Mouse (Mus musculus) lung, embryonic 15.5 days (tissue): ENCODE results near the gene Olfr194. TPM values are rescaled to one million over a fixed set of nuclear protein-coding genes. Genes with fewer than 3 reads are reported as not detected.
"Not testable (repeated sequence)": the region's sequence is repeated elsewhere in the genome, so short reads cannot be mapped to it uniquely, and the experiment has no call there.

ENCODE experiments used
- ATAC-seq: fragments of 200-750 bp; cut with Nextera tagmentation; 2 replicates; pipeline ENCODE4 v1.8.0; 2017; ENCODE audit warnings: moderate number of reproducible peaks, borderline replicate concordance; ENCODE audit not compliant: low FRiP score, low TSS enrichment; ENCODE audit errors: extremely low read depth
- H3K27ac ChIP-seq: fragments of 300-500 bp; sonication (generic); 2 replicates; pipeline ENCODE4 v1.5.1; 2015; ENCODE audit warnings: moderate library complexity, mild to moderate bottlenecking, inconsistent platforms
- H3K27me3 ChIP-seq: fragments of 300-500 bp; sonication (generic); 2 replicates; pipeline ENCODE4 v1.6.1; 2015; ENCODE audit warnings: inconsistent platforms
- H3K36me3 ChIP-seq: fragments of 300-500 bp; sonication (generic); 2 replicates; pipeline ENCODE4 v1.6.1; 2015; ENCODE audit warnings: inconsistent platforms
- H3K4me1 ChIP-seq: fragments of 300-500 bp; sonication (generic); 2 replicates; pipeline ENCODE4 v1.6.1; 2015; ENCODE audit warnings: inconsistent platforms
- H3K4me2 ChIP-seq: fragments of 300-500 bp; sonication (generic); 2 replicates; pipeline ENCODE4 v1.6.1; 2015; ENCODE audit warnings: inconsistent platforms, mild to moderate bottlenecking, moderate library complexity
- H3K4me3 ChIP-seq: fragments of 300-500 bp; sonication (generic); 2 replicates; pipeline ENCODE4 v1.5.1; 2015; ENCODE audit warnings: mild to moderate bottlenecking, inconsistent platforms
- H3K9ac ChIP-seq: fragments of 300-500 bp; sonication (generic); 2 replicates; pipeline ENCODE4 v1.6.1; 2015; ENCODE audit warnings: inconsistent platforms
- H3K9me3 ChIP-seq: fragments of 300-500 bp; sonication (generic); 2 replicates; pipeline ENCODE4 v1.6.1; 2016; ENCODE audit warnings: inconsistent platforms
- WGBS: fragments of 180-500 bp; shearing (Covaris S2); methylation state at CpG from one replicate; pipeline ENCODE4 v1.1.7; 2015; 5-methylcytosine and 5-hydroxymethylcytosine counted together
- polyA plus RNA-seq: library from polyadenylated mRNA; unstranded; fragments of >200 nt; fragmentation: Nextera tagmentation; extraction: Ambion mirVana; gene quantifications from 2 replicates; pipeline ENCODE4 v1.2.1, GENCODE M21; 2015

The Olfr194 gene
- polyA plus RNA-seq = not detected in 2 replicates

DNA sequence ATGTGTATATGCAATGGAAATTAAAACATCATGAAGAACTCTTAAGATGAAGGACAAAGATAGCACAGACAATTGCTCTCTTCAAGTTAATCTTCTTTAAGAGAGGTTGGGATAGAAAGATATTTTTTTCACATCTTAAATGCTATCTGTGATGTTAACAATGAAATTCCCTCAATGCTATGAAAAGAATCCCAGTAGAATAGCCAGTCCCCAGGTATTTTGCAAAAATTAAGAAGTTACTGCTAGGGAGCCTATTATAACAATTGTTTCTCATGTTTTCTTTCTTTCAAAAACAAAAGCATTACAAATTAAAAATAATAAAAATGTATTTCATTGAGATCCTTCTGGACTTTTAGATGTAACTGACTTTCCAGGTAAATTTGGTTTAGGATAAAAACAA is at the start of gene Olfr194:
TSS of gene Olfr194 (minus strand) at position 101 of the 400 bp plus-strand sequence.
- Histone ChIP-seq H3K9ac (no peak within 1 kb of the TSS), H3K4me1 (no peaks in the 10 kb centered on the region), H3K27ac (no peak within 1 kb of the TSS), H3K4me2 (no peak within 1 kb of the TSS), H3K9me3 (no peaks in the 10 kb centered on the region), H3K4me3 (no peak within 1 kb of the TSS), H3K36me3 (no peaks in the 10 kb centered on the region), H3K27me3 (no peaks in the 10 kb centered on the region)
- ATAC-seq = no peak

DNA sequence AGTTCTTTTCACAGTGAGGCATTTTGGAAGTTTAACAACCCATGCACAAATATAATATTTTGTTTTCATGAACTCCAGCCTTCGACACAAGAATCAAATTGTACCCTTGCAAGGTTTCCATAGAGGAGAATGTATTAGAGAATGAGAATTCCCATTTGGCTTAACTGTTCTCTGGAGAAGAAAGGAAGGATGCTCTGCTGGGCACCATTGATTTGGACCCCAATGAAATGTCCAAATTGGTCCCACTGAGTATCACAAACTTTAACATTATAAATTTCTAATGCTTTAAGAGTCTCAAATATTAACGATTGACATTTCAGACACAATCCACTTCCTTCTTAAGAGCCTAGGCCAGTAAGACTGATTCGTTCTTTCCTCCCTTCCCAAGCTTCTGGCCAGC is 49.5 kb upstream of the Olfr194 start, which contains the start of gene Olfr196:
TSS of gene Olfr196 (minus strand) at position 101 of the 400 bp plus-strand sequence.
- Histone ChIP-seq H3K9me3 (no peaks in the 10 kb centered on the region), H3K9ac (no peak within 1 kb of the TSS), H3K27me3 (no peaks in the 10 kb centered on the region), H3K4me1 (no peaks in the 10 kb centered on the region), H3K27ac (no peak within 1 kb of the TSS), H3K4me3 (no peak within 1 kb of the TSS), H3K4me2 (no peak within 1 kb of the TSS), H3K36me3 (no peaks in the 10 kb centered on the region)
- no peak for ATAC-seq
- WGBS = 69% methylated on average over 3 of the region's 3 CpGs

GRCm38 (mm10) chr16:59151996-59152395 is 31.1 kb upstream of the Olfr194 start:
- no peak for ATAC-seq
- Histone ChIP-seq H3K27me3 (no peaks in the 10 kb centered on the region), H3K4me2 (no peak overlapping the region), H3K9ac (no peak overlapping the region), H3K9me3 (no peaks in the 10 kb centered on the region), H3K36me3 (no peaks in the 10 kb centered on the region), H3K4me1 (no peaks in the 10 kb centered on the region), H3K4me3 (no peak overlapping the region), H3K27ac (no peak overlapping the region)
- 80% methylated on average over 2 of the region's 2 CpGs for WGBS

GRCm38 (mm10) chr16:59146746-59147145 is 25.9 kb upstream of the Olfr194 start, which contains the start of gene Olfr195:
TSS of gene Olfr195 (plus strand) at chr16:59147046.
- Histone ChIP-seq H3K9ac (no peak within 1 kb of the TSS), H3K9me3 (no peaks in the 10 kb centered on the region), H3K4me2 (no peak within 1 kb of the TSS), H3K27ac (no peak within 1 kb of the TSS), H3K4me3 (no peak within 1 kb of the TSS), H3K36me3 (no peaks in the 10 kb centered on the region), H3K27me3 (no peaks in the 10 kb centered on the region), H3K4me1 (no peaks in the 10 kb centered on the region)
- no peak for ATAC-seq
- WGBS = 90% methylated on average over 1 of the region's 1 CpGs

GRCm38 (mm10) chr16:59141105-59141504 is 20.2 kb upstream of the Olfr194 start:
- Histone ChIP-seq H3K27me3 (no peaks in the 10 kb centered on the region), H3K9ac (no peak overlapping the region), H3K36me3 (no peaks in the 10 kb centered on the region), H3K9me3 (no peaks in the 10 kb centered on the region), H3K4me3 (no peak overlapping the region), H3K27ac (no peak overlapping the region), H3K4me1 (no peaks in the 10 kb centered on the region), H3K4me2 (no peak overlapping the region)
- ATAC-seq = no peak; the same call in 1 of the 2 replicates

DNA sequence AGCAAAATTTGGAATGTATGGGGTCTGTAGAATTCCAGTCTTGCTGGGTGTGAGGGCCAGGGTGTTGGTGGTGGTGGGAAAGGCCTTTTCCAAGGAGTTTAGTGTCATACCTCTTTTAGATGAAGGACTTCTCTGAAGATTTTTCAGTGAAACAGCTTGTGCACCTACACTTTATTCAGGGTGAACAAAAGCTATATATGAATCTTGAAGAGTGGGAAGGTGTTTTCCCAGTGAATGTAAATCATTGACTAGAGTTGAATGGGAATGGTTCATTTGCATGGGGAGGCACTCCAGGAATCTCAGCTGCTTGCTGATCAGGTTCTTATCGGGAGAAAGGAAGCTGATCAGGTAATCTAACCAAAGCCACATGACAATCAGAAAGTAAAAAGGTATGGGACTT is 9.9 kb upstream of the Olfr194 start:
- no peak overlapping the region for H3K9ac ChIP-seq
- no peaks in the 10 kb centered on the region for H3K27me3 ChIP-seq
- WGBS = 55% methylated on average over 1 of the region's 1 CpGs
- no peaks in the 10 kb centered on the region for H3K36me3 ChIP-seq
- ATAC-seq = no peak
- no peak overlapping the region for H3K27ac ChIP-seq
- no peaks in the 10 kb centered on the region for H3K4me1 ChIP-seq
- H3K4me3 ChIP-seq = no peak overlapping the region
- no peak overlapping the region for H3K4me2 ChIP-seq
- H3K9me3 ChIP-seq = no peaks in the 10 kb centered on the region

GRCm38 (mm10) chr16:59111781-59112180 is 9.1 kb downstream of the Olfr194 start, which contains the start of gene Olfr193:
TSS of gene Olfr193 (minus strand) at chr16:59111881.
- no peaks in the 10 kb centered on the region for H3K27me3 ChIP-seq
- no peaks in the 10 kb centered on the region for H3K36me3 ChIP-seq
- no peak within 1 kb of the TSS for H3K27ac ChIP-seq
- no peaks in the 10 kb centered on the region for H3K9me3 ChIP-seq
- H3K4me3 ChIP-seq = no peak within 1 kb of the TSS
- ATAC-seq = no peak
- 70% methylated on average over 1 of the region's 1 CpGs for WGBS
- no peak within 1 kb of the TSS for H3K9ac ChIP-seq
- no peak within 1 kb of the TSS for H3K4me2 ChIP-seq
- no peaks in the 10 kb centered on the region for H3K4me1 ChIP-seq

DNA sequence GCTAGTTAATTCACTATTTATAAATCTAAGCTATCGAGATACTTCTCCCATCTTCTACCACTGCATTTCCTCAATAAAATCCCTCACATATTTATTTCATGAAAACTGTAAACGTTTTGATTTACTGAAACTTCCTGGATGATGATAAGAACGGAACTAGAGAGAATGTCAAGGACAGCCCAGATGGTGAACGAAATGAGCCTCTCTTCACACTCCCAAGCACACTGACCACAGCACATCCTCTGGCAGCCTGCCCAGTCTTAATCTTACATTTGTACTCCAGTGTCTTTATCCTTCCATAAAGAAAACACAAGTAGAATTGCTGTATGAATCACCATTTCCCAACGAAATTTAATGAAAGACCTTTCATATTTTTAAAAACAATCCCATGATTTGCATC is 12.3 kb downstream of the Olfr194 start:
- not testable (repeated sequence) for H3K36me3 ChIP-seq, H3K4me1 ChIP-seq, ATAC-seq, H3K9ac ChIP-seq, H3K27ac ChIP-seq, H3K27me3 ChIP-seq, H3K9me3 ChIP-seq, H3K4me2 ChIP-seq, H3K4me3 ChIP-seq
- 26% methylated on average over 5 of the region's 5 CpGs for WGBS

GRCm38 (mm10) chr16:59105312-59105711 is 15.6 kb downstream of the Olfr194 start:
- ATAC-seq = no peak
- no peak overlapping the region for H3K4me2 ChIP-seq
- no peaks in the 10 kb centered on the region for H3K27me3 ChIP-seq
- no peak overlapping the region for H3K4me3 ChIP-seq
- H3K4me1 ChIP-seq = no peaks in the 10 kb centered on the region
- no peaks in the 10 kb centered on the region for H3K9me3 ChIP-seq
- no peak overlapping the region for H3K9ac ChIP-seq
- 65% methylated on average over 2 of the region's 2 CpGs for WGBS
- no peaks in the 10 kb centered on the region for H3K36me3 ChIP-seq
- H3K27ac ChIP-seq = no peak overlapping the region

DNA sequence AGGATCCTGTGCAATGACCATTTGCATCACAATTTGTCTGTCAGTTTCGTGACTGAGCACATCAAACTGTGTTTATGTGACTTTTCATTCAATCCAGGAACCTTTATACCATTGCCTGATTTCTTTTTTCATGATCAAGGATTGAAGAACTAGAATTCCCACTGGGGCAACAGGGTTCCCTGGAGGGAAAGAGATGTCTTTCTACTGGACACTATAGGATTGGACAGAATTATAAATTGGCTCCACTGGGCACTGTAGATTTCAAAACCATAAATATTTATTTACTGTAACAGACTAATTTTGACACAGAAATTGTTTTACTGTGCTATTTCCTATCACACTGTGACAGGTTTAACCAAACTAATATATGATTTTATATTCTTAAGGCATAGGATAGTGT is 31.1 kb downstream of the Olfr194 start, which contains the start of gene Olfr191:
TSS of gene Olfr191 (minus strand) at position 101 of the 400 bp plus-strand sequence.
- not testable (repeated sequence) for ATAC-seq, H3K27me3 ChIP-seq, H3K27ac ChIP-seq, H3K9ac ChIP-seq, H3K4me2 ChIP-seq, H3K4me1 ChIP-seq, H3K9me3 ChIP-seq, H3K4me3 ChIP-seq, H3K36me3 ChIP-seq
- 42% methylated on average over 1 of the region's 1 CpGs for WGBS

GRCm38 (mm10) chr16:59081113-59081512 is 39.8 kb downstream of the Olfr194 start:
- H3K4me2 ChIP-seq, H3K4me1 ChIP-seq, H3K4me3 ChIP-seq, H3K27me3 ChIP-seq, H3K9me3 ChIP-seq, ATAC-seq, H3K27ac ChIP-seq, H3K36me3 ChIP-seq, H3K9ac ChIP-seq: not testable (repeated sequence)
- 66% methylated on average over 2 of the region's 2 CpGs for WGBS

DNA sequence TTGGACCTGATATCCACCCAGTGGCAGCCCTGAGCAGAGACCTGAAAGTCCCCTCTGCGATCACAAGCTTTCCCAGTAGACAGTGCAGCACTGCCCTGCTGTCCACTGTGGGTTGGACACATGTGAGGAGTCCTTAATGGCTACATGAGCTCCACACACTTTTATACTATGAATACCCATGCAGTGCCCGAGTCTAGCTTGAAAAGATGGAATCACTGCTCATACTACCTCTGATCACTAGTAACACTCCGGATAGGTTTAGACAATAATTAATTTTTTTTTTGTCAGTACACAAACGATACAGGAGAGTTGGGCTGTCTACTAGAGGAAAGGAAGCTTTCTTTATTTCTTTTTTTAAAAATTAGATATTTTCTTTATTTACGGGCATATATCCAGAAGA is 43.0 kb downstream of the Olfr194 start, which contains the start of gene Olfr190:
TSS of gene Olfr190 (minus strand) at position 101 of the 400 bp plus-strand sequence.
- Histone ChIP-seq H3K27me3 (no peaks in the 10 kb centered on the region), H3K4me2 (no peak within 1 kb of the TSS), H3K9ac (no peak within 1 kb of the TSS), H3K4me1 (no peaks in the 10 kb centered on the region), H3K4me3 (no peak within 1 kb of the TSS), H3K9me3 (no peaks in the 10 kb centered on the region), H3K27ac (no peak within 1 kb of the TSS), H3K36me3 (no peaks in the 10 kb centered on the region)
- ATAC-seq = no peak
- WGBS = 83% methylated on average over 5 of the region's 5 CpGs

DNA sequence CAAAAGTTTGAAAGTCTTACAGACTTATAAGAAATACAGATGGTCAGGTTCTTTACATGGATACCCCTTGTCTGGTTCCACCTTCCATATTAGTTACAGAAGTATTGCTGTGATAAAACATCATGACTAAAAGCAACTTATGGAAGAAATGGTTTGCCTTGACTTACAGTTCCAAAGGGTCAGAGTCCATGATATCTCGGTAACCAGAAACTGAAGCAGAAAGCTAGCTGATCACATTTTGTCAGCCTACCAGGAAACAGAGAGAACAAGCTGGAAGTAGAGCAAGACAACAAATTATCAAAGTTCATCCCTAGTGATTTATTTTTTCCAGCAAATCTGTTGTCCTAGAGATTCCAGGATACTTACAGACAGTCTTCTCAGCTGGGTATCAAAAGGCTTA is 47.3 kb downstream of the Olfr194 start:
- H3K9me3 ChIP-seq = no peaks in the 10 kb centered on the region
- 85% methylated on average over 1 of the region's 1 CpGs for WGBS
- no peak for ATAC-seq

More for the DNA sequence above, 47.3 kb downstream of the Olfr194 start:
- Histone ChIP-seq H3K27me3 (no peaks in the 10 kb centered on the region), H3K4me2 (no peak overlapping the region), H3K36me3 (no peaks in the 10 kb centered on the region), H3K9ac (no peak overlapping the region), H3K27ac (no peak overlapping the region), H3K4me1 (no peaks in the 10 kb centered on the region), H3K4me3 (no peak overlapping the region)
